Mouse (Mus musculus): Measurements from ENCODE around the gene Cntnap2. TPM values are rescaled to one million over a fixed set of nuclear protein-coding genes. Genes with fewer than 3 reads are reported as not detected.

Gene Cntnap2
- total RNA-seq, 2 experiments from 2014 or later = 121 to 130 TPM

- peak; percentile 47 to 66 for DNase-seq
Measured at GRCm38 (mm10) chr6:46704293-46705170, 1645.4 kb downstream of the Cntnap2 start.

DNA sequence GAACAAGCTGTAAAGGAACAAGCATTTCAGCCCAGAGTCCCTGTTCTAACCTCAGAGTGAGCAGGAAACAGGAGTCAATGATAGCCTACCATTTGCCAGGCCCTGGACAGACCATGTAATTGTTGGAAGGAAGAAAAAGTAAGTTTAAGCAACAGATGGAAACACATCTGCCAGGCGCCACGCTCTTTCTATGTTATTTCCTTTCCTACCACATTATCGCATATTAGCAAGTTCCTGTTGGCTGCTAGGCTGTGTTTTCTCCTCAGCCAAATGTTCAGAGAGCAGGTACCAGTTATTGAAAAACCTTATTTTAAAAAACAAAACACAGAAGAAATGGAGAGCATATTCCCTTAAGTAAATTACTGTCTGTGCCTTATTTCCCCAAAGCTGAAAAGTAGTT lies 1646.8 kb downstream of the Cntnap2 start:
- peak; percentile 14 to 15 for DNase-seq

DNA sequence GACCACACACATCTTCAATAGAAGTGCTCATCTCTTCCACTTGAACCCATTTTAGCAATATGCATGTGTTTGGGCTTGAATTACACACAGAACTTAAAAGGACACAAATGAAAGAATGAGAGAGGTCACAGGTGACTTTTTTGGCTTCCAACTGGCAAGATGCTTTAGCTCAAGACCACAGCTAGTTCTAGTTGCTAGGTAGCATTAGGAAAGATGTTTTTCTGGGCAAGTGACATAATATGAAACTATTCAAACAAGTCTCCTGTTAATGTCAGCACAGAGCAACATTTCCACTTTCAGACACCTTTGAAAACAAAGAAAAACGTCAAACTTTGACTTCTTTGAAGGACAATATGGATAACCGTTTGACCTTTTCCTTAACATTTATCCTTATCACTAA lies 1657.4 kb downstream of the Cntnap2 start:
- DNase-seq = no peak

- no peak for DNase-seq
Measured at GRCm38 (mm10) chr6:46733794-46734193, 1674.6 kb downstream of the Cntnap2 start.

DNA sequence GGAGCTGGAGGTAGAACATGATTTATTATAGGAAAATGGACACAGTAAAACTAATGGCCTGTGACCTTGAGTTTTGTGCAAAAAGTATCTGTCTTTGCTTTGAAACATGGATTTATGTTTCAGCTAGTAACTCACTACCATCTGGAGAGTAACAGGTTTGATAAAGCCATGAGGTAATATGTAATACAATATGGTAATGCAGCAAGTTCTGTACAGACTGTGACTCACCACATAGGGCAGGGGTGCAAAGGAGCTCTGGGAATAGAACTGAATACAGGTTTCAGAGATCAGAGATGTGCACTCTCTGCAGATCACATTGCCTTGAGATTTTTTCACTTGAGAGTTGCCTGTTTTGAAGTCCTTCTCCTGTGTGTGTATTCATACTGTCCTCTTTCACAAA lies 1689.3 kb downstream of the Cntnap2 start:
- DNase-seq = no peak

- DNase-seq = no peak
Measured at GRCm38 (mm10) chr6:46763481-46763880, 1704.3 kb downstream of the Cntnap2 start.

DNA sequence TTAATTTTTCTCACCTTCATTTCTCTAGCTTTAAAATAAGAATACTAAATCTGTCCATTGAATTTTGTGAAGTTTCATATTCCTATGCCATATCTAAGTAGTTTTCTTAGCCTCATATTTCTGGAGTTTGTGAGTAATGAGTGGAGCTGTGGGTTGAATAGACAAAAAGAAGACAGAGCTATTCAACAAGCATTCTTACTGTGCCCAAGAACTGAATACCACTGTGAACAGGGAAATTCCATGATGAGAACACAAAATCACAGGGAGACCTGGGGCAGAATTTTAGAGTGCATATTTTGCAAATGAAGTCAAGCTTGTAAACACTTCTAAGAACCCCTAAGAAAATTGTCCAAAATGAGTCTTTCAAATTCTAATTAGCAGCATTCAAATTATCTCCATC lies 1715.4 kb downstream of the Cntnap2 start:
- DNase-seq = no peak

- no peak for DNase-seq
Measured at GRCm38 (mm10) chr6:46802264-46803110, 1743.3 kb downstream of the Cntnap2 start.

DNA sequence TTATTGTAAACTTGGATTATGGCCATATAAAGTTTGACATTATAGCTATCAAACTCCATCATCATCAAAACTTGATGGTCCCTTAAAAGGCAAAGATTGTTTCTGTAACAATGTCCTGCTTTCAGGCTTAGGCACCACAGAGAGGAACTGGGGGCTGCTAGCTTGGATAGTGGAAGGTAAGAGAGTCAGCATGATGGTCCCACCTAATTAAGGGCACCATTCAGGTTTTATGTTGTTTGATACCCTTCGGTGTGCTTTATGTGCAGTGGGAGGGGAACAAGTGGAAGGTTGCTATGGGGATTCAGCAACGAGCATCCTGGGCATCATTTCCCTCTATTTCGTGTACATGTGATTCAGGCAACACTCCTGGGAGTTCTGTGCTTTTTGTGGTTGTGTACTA lies 1797.5 kb downstream of the Cntnap2 start:
- no peak for DNase-seq

GRCm38 (mm10) chr6:46861076-46861475 lies 1801.9 kb downstream of the Cntnap2 start:
- no peak for DNase-seq

DNA sequence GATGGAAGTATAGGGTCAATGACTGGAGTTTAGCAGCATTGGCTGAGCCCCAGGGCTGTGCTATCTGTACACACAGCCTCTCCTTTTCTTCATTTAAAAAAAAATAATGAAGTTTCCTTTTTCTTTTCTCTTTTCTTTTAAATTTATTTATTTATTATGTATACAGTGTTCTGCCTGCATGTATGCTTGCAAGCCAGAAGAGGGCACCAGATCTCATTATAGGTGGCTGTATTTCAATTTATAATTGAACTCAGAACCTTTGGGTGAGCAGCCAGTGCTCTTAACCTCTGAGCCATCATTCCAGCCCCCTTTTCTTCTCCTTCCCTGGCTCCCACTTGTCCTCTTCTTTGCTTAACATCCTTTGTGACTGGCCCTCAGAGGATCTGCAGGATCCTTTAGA lies 1807.2 kb downstream of the Cntnap2 start:
- no peak for DNase-seq

- no peak for DNase-seq
Measured at GRCm38 (mm10) chr6:46886230-46886629, 1827.1 kb downstream of the Cntnap2 start.

DNA sequence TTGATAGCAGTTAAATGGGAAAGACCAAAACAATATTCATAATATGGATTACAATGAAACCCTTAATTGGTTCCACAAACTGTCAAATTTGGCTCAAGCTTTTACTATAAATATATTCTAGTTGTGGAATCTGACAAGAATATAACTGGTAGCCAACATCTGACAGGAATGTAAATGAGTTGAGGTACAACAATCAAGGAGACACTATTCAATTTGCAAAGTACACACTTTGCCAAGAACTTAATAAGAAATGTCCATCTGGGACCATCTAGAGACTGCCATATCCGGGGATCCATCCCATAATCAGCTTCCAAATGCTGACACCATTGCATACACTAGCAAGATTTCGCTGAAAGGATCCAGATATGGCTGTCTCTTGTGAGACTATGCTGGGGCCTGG lies 1850.0 kb downstream of the Cntnap2 start:
- no peak for DNase-seq

DNA sequence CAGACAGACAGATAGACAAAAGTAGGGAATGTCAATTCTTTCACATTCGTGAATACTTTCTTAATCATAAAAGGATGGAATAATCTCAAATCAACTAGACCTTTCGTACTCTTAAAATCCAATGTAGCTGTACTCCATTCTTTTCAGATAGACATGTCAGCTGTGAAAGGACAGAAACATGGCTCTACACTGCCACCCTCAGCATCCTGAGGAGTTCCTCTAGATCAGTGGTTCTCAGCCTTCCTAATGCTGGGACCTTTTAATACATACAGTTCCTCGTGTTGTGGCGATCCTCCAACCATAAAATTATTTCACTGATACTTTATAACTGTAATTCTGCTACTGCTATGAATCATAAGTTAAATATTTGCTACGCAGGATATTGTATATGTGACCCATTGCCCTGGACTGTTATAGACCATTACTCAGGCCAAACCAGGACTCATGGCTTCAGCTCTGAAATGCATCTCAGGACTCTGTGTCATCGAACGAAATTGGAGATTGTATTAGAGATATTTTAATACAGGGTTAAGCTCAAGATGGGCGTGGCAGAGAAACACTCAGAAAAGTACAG lies 1859.6 kb downstream of the Cntnap2 start:
- DNase-seq = no peak

DNA sequence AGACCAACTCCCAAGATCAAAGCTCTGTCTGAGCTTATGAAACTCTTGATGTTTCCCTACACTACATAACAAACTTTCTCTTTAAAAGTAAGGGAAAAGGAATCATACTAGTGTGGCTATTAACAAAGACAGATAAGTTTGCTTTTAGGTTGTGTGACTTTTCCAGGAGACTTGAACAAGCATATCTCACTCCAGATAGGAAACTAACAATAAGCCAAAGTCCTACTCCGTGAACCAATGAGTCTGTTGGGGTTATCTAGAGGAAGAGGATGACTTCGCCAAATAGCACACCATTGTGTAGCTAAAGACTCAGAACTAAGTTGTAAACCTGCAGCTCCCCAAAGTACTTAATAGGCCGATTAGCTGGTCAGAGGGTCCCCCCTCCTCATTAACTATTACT lies 1860.8 kb downstream of the Cntnap2 start:
- no peak for DNase-seq

GRCm38 (mm10) chr6:46924709-46925108 lies 1865.6 kb downstream of the Cntnap2 start:
- DNase-seq = no peak

DNA sequence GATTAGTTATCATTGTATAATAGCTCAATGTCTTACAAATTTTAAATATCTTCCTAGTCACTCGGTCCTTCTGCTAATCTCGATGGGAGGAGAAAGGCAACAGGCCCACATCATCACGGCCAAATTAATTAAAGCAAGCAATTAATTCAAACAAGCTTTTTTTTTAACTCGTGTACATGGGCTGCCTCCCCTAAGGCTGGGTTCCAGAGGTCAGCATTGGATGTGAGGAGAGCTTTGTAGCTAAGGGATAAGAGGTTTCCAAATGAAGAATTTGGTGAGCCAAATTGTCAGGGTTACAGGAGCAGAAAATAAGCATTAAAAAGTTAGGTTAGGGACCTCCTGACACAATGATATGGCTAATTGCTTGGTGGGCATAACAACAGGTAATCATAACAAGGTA lies 1886.5 kb downstream of the Cntnap2 start:
- no peak for DNase-seq

DNA sequence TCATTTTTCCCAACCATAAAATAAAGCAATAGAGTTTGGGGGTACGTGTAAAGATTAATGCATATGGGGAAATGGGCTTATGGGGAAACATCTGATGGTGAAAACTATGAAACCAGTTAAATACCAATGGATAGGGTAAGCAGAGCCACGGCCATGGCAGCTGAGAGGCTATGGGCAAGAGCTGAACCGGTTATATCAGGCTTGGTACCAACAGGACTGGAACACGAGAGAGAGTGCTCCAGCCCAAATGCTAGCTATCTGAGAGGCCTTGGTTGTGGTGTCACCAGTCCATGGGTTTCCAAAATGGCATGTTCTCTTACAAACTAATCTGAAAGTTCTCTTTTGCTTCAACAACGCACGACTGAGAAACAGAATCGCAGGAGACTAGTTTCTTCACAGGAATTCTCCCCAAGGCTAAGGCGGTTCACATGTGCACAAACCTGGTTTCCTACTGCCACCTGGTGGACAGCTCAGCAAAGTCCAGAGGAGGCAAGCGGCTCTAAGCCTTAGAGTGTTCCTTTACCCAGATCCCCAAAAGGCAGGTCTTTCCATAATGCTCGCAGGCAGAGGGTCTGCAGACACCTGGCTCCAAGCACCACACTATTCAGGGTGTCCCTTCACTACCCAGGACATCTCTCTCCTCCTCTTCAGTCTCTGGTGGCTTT lies 1902.0 kb downstream of the Cntnap2 start:
- peak; percentile 68 to 75 for DNase-seq

GRCm38 (mm10) chr6:46963261-46963660 lies 1904.1 kb downstream of the Cntnap2 start:
- no peak for DNase-seq

GRCm38 (mm10) chr6:46963693-46964092 lies 1904.5 kb downstream of the Cntnap2 start:
- no peak for DNase-seq

DNA sequence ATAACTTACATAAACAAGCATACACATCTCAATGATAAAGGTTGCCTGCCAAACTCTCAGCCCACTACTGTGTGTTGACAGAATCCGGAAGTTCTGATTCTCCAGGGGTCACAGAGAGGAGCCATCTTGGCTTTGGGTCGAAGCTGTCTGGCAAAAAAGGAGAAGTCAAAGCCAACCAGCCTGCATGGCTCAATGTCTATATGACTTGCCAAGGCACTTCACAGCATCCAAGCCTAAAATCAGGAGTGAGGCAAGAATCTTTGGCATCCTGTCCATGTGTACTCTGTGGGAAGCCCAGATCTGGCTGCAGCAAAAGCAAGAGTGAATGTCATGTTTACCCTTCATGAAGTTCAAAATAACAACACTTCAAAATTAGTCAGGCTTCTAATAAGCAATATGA lies 1913.5 kb downstream of the Cntnap2 start:
- DNase-seq = no peak

GRCm38 (mm10) chr6:46996010-46996602 lies 1936.9 kb downstream of the Cntnap2 start:
- no peak for DNase-seq

Data from layer of hippocampus, postnatal 36 days (tissue).